In genomic region chrX:102018890-102019289, GRCm38 (mm10) we compare ENCODE assay signal across 11 mouse cellular contexts. TPM values are rescaled to one million over a fixed set of nuclear protein-coding genes. Genes with fewer than 3 reads are reported as not detected.
DNase-seq lines count a peak whose midpoint lies in the region; ATAC-seq lines count a peak whose summit lies in the region.
"Had no signal": no experiment of that assay in that cellular context is flagged by ENCODE, and none has a peak within 500 bp of the region (broad histone marks: within the 10 kb centered on the region; RNA-seq: fewer than 3 reads in every experiment).

No protein-coding gene starts in this region.

- H3K27me3 ChIP-seq in kidney, embryonic 15.5 days, result peaks cover 71% of the 10 kb centered on the region; the same call in 1 of the 2 replicates

- H3K4me1 ChIP-seq in kidney, embryonic 15.5 days, result 0 out of 2 replicates have a peak, but pooled peaks cover 2% of the 10 kb centered on the region
- H3K4me1 ChIP-seq: embryonic facial prominence, embryonic 13.5 days; hindbrain, embryonic 13.5 days; midbrain, embryonic 12.5 days had no signal

- no peaks in the 10 kb centered on the region for H3K9me3 ChIP-seq in kidney, embryonic 15.5 days (replicated peaks)
- H3K9me3 ChIP-seq: embryonic facial prominence, embryonic 13.5 days; hindbrain, embryonic 13.5 days; midbrain, embryonic 12.5 days had no signal

- DNase-seq in kidney, adult 18-20 months, result no peak
- peak; percentile 35 to 47 for DNase-seq in right cerebral cortex, adult 2 months (ENCODE audit: low spot score in 2 of 2)
- no peak for DNase-seq in right cerebral cortex, postnatal 4 days
- peak; percentile 41 to 65 for DNase-seq in layer of hippocampus, postnatal 36 days
- peak; percentile 53 for DNase-seq in telencephalon, adult 2 months (ENCODE audit: low read depth, low spot score)
- DNase-seq in Muller cell, postnatal 12 days (ENCODE audit: inconsistent ontology term), result no peak
- DNase-seq: spleen, adult 18-20 months had no signal

- 30% methylated on average over 3 of the region's 3 CpGs for WGBS in kidney, embryonic 15.5 days

- 0 out of 2 replicates have a peak overlapping the region, but pooled peaks have one; percentile 27 for H3K27ac ChIP-seq in kidney, embryonic 15.5 days
- H3K27ac ChIP-seq: embryonic facial prominence, embryonic 13.5 days; hindbrain, embryonic 13.5 days; midbrain, embryonic 12.5 days had no signal

- no peak overlapping the region for H3K9ac ChIP-seq in kidney, embryonic 15.5 days
- H3K9ac ChIP-seq: embryonic facial prominence, embryonic 13.5 days; hindbrain, embryonic 13.5 days; midbrain, embryonic 12.5 days had no signal

- peak overlapping the region; percentile 28; the same call in 1 of the 2 replicates for H3K4me2 ChIP-seq in kidney, embryonic 15.5 days
- H3K4me2 ChIP-seq: embryonic facial prominence, embryonic 13.5 days; hindbrain, embryonic 13.5 days; midbrain, embryonic 12.5 days had no signal

- no peak overlapping the region for H3K4me3 ChIP-seq in kidney, embryonic 15.5 days (replicated peaks)
- H3K4me3 ChIP-seq: embryonic facial prominence, embryonic 13.5 days; hindbrain, embryonic 13.5 days; midbrain, embryonic 12.5 days had no signal

- H3K36me3 ChIP-seq in kidney, embryonic 15.5 days, result no peaks in the 10 kb centered on the region
- H3K36me3 ChIP-seq: embryonic facial prominence, embryonic 13.5 days; hindbrain, embryonic 13.5 days; midbrain, embryonic 12.5 days had no signal

- ATAC-seq in kidney, embryonic 15.5 days (replicated peaks; ENCODE audit: low FRiP score), result 0 out of 2 replicates have a peak, but pooled peaks have one; percentile 46

RNA-seq across cellular contexts. Expression of gene Rtl5, which starts 52.2 kb away (rescaled TPM):
- 2.5 and 2.8 TPM in 2 replicates for polyA plus RNA-seq in kidney, embryonic 15.5 days (2015; fragmentation: Nextera tagmentation; extraction: Ambion mirVana)
- 10 to 100 TPM in 1 of 2 experiments, 1 to 10 TPM in 1; 10.0 to 12.1 TPM for total RNA-seq in layer of hippocampus, postnatal 36 days (2021)

Comparison
In these comparisons a context has a peak if more than half of its experiments do, and no peak if none do; other contexts are left out.
1. DNase-seq: peak in right cerebral cortex, adult 2 months (2 of 2), layer of hippocampus, postnatal 36 days (2 of 2) and telencephalon, adult 2 months (single experiment); none in kidney, adult 18-20 months (single experiment), right cerebral cortex, postnatal 4 days (single experiment) and Muller cell, postnatal 12 days (single experiment).